Mouse (Mus musculus) layer of hippocampus, postnatal 25 days (tissue): ENCODE measurements around the gene Lpp. TPM values are rescaled to one million over a fixed set of nuclear protein-coding genes. Genes with fewer than 3 reads are reported as not detected.

ENCODE experiments used
- DNase-seq, 2 experiments: peaks; one replicate each; pipeline ENCODE4 v3.0.0; 2022; ENCODE audit warnings: mixed read lengths in 2 of 2, low spot score in 1 of 2; ENCODE audit errors: extremely low spot score in 1 of 2
- total RNA-seq, 2 experiments: library from RNA; stranded (reverse); gene quantifications; 2 replicates each; pipeline ENCODE4 v1.2.3; 2021

The Lpp gene
- 1 to 10 TPM; 7.2 to 8.6 TPM for total RNA-seq

DNA sequence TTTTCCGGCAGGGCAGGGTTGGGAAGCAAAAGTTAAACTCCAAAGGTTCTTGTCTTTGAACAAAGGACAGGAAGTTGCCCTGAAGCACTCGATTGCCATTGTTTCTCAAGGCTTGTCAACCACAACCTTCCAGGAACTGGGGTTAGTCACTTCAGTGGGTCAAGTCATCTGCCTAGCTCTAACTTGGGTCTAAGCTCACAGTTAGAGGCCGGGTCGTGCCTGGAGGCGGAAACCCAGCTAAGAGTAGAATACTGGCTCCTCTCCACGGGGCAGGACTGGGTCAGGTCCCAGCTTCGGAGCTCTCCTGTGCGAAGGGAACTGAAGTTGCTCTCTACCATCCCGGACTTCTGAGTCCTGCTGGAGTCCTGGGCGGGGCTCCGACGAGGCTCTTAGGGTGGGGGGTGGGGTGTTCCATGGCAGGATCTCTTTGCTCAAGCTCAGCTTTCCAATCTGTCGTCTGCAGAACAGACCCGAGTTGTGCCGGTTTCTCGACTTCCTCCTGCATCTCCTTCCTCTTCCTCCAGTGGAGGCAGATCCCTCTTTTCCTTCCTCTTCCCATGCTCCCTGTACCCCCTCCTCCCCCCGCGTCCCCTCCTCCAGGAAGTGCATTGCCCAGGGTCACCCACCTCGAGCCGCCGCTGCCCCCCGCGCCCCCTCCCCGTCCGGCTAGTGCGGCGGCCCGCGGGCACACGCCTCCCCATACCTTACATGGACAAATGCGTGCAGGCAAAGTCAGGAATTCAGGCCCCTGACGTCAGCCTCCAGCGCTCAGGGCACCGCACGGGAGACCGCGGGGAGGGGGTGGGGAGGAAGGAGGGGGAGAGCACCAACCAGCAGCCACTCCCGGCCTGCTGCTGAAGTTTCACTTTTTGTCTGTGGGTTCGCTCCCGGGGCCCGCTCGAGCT lies at the start of gene Lpp:
Gene Lpp, plus strand, starts transcription at position 857 of the 905 bp plus-strand sequence.
- peak; percentile 27 to 36 for DNase-seq

DNA sequence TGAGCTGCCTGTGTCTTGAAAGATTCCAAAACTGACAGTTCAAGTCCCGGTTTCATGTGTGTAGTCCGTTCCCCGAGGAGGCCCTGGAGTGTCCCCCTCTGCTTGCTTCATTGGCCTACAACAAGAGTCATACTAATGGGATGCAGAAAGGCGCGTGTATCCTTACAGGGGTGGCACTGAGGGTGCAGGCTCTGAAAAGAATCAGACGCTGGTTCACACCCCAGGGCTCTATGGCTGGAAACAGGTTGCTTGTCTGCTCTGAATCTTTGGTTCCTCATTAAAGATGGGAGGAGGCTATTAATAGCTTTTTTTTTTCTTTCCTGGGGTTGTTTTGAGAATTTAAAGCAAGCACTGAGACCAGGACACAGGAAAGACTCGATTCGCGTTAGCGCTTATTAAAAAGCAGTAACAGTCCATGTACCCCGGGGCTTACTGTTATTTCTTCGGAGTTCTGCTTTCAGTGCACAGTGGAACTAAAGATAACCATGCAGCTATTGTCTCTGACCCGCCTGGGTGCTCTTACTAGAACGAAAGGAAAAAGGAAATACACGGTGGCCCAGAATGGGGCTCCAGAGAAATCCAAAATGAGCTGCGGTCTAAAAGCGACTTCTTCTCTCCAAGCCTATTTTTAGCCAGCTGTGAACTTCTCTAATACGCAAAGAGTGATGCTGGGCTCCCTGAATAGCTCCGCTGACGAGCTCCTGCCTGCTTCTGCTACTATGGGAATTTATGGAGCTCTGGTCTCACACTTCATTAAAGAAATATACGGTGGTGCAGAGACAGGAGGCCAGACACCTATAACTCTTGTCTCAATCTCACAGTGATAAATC lies 45.5 kb upstream of the Lpp start:
- DNase-seq, result no peak

DNA sequence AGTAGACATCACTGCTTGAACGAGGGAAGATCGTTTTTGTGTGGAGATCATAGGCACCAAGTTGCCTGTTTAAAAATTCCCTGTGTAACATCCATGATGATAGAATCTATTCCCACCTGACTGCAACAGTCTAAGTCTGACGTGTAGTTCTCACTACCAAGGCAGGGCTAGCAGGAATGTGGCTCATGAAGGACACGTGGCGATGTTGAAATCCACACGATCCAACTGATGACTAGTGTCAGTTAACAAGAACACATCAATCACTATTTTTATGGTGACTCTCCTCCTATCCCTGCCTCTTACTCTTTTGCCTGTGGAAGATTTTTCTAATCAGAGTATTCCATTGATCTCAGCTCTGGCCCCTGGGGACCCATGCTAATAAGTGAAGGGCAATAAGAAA lies 43.0 kb upstream of the Lpp start:
- DNase-seq, result no peak

DNA sequence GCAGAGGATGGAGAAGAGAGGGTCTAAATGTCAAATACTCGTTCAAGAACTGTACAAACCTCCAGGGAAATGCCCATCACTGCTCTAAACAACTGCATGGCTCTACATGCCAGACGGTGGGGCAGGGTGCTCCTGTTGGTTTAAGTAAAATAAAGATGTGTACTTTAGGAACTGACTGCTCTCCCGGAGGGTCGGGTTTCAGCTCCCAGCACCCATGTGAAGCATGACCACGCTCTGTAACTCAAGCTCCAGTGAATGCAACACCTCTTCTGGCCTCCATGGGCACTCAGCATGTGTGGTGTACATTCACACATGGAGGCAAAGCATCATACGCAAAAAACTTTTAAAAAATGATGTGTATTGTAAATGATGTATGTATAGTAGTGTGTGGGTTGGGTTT lies 42.6 kb upstream of the Lpp start:
- DNase-seq, result no peak

DNA sequence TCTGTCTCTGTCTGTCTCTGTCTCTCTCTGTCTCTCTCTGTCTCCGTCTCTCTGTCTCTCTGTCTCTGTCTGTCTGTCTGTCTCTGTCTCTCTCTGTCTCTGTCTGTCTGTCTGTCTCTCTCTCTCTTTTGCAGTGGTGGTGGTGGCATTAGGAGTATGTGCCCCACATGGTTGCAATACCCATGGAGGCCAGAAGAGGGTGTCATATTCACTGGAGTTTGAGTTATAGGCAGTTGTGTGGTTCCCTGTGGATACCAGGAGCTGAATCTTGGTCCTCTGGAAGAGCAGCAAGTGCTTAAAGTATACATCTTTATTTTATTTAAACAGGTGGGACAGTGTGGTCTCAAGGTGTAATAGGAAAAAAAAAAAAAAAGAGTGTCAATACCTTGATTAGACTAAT lies 41.5 kb upstream of the Lpp start:
- no peak for DNase-seq

DNA sequence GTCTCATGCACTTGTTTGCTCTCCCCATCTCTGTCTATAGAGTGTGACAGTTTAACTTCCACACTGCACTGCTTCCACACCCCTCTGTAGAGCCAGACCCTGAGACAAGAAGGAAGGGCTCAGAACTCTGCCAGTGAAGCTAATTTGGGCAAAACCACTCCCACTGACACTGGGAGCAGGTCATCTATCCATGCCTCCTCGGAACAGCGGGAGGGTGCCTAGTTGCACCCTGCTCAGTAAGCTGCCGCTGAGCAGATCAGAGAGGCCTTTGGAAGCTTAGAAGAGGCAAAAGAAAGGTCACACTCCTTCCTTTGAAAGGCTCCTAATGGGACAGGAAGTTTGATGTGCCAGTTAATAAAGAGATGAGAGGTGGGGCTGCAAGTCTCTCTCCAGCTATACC lies 39.5 kb upstream of the Lpp start:
- no peak for DNase-seq

- no peak for DNase-seq
Measured at GRCm38 (mm10) chr16:24361667-24362066, 31.6 kb upstream of the Lpp start.

- DNase-seq, result no peak
Measured at GRCm38 (mm10) chr16:24364030-24364687, 29.1 kb upstream of the Lpp start.

DNA sequence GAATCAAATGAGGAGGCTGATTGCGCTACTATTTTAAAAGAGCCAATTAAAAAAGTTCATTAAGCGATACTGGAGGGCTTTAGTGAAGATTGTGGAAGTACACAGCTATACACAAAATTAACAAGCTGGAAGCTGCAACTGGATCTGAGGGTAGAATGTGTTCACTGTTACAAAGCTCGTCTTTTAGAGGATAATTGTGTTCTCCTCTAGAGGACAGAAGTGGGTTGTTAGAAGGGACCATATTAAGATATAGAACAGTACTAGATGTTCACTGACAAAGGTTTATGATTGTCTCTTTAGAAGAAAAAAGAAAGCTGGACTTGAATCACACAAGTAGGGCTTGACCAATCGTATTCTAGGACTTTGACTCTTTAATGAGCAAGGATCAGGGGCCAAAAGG lies 27.4 kb upstream of the Lpp start:
- no peak for DNase-seq

GRCm38 (mm10) chr16:24367071-24367470 lies 26.2 kb upstream of the Lpp start:
- DNase-seq, result no peak

DNA sequence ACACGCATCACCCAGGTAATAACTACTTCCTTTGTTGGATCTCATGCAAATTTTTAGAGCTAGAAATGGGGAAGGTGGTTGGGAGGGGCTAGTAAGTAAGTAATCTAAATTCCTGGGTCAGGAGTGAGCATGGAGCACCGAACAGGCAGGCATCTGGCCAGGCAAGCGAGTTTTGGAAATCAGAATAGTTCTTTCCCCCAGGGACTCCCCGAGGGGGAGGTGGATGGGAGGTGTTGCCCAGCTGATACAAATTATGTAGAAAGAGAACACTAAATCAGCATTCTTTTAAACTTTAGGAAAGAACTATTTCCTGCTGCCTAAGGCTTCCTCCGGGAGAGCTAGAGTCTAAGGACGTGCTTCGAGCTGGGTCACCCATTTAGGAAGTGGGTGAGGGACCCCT lies 25.8 kb upstream of the Lpp start:
- DNase-seq, result no peak

DNA sequence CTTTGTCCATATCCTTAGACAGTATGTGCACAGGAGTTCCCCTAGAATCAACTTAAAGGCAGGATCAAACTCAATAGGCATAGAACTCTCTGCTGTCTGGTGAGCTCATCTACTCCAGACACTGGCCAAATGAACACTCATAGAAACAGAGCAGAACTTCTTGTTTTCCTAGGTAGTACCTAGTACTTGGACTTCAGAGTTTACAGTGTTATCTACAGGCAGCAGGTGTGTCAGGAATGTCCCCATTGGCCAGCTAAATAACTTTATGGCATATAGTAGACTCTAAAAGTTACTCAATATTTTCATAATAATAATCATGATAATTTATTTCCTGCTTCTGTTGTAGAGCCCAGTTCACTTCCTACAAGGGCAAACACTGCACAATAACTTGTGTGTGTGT lies 16.8 kb upstream of the Lpp start:
- no peak for DNase-seq

- DNase-seq, result peak in 1 of 2 experiments; percentile 26
Measured at GRCm38 (mm10) chr16:24390596-24390995, 2.7 kb upstream of the Lpp start.

GRCm38 (mm10) chr16:24391111-24391510 lies 2.2 kb upstream of the Lpp start:
- no peak for DNase-seq

DNA sequence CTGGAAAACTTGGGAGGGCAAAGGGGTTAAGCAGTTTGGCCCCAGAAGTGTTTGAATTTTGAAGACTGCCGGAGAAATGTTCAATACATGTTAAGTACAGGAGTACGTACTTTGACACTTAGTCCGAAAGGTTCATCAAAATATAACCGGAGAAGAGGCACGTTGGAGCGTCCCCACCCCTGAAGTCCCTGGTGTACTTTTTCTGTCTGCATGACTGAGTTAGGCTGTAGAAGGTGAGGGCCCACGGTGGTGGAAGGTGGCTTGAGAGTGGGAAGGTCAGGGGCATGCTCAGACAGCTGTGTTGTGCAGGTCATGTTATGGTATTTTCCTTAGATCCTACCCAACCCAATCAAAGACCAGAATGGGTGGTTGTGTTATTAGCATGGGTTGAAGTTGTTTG lies 1.4 kb upstream of the Lpp start:
- no peak for DNase-seq

GRCm38 (mm10) chr16:24393556-24394210 lies 376 bp downstream of the Lpp start:
- peak; percentile 34 to 36 for DNase-seq

- no peak for DNase-seq
Measured at GRCm38 (mm10) chr16:24394211-24394991, 1.1 kb downstream of the Lpp start.

DNA sequence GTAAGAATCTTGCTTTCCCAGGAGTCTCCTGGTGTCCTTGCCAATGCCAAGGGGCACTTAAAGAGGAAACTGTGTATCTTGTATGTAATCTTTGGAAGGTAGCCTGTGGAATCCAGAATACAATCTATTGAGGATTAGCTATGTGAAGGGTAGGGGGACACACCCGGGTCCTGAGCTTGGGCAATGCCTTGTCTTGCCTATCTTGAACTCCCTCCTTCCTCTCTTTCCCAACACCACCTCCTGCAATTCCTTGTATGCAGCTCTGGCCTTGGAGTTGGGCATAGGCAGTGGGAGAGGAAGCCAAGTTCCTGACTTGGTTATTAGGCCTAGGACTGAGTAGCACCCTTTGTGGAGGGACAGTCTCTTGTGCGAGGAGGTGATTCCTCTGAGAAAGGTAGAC lies 1.8 kb downstream of the Lpp start:
- no peak for DNase-seq

- no peak for DNase-seq
Measured at GRCm38 (mm10) chr16:24396504-24396903, 3.2 kb downstream of the Lpp start.

DNA sequence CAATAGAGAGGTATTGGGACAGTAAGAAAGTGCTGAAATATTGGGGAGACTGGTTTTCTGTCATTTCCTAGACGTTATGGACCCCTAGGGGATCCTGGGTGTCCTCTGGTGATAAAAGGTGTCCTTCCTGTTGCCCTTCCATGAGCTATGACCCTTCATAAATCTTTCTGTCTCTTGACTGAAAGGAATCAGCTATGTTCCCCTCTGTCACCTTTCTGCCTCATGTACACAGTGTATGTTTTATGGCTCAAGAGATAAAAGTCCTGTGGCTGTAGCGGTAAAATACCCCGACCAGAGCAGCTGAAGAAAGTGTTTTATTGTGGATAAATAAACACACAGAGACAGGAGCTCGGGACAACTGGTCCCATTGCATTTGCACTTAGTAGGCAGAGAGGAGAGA lies 5.2 kb downstream of the Lpp start:
- DNase-seq, result no peak
